14 mouse cellular contexts compared by ENCODE assay signal in the genomic region with DNA sequence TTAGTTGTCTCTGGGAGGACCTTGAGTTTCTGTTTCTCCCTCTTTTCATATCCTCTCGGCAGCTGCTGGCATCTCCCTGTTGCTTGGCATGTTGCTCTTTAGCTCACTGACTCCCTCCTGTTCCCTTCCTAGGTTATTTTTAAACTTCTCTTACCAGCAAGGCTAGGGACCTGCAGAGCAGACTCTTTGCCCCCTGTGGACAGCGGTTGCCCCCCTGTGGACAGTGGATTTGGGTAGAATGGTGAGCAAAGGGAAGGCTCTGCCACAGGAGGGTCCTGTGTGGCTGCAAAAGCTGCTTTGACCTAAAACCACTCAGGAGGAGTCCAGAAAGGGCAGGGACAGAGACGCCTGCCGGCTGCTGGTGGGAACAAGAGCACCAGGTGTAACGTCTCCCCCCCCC.
"Had no signal": no experiment of that assay in that cellular context is flagged by ENCODE, and none has a peak within 500 bp of the region (broad histone marks: within the 10 kb centered on the region; RNA-seq: fewer than 3 reads in every experiment).

No protein-coding gene starts in this region.

- DNase-seq: kidney, postnatal 25 days; lung, postnatal 14 days; right cerebral cortex, adult 18-20 months; right cerebral cortex, postnatal 25 days; thymus, postnatal 14 days had no signal

- H3K27me3 ChIP-seq: lung, embryonic 15.5 days; megakaryocyte, embryonic 14.5 days; midbrain, embryonic 12.5 days; neural tube, embryonic 15.5 days had no signal

- H3K9ac ChIP-seq: liver, embryonic 12.5 days; lung, embryonic 15.5 days; midbrain, embryonic 12.5 days; neural tube, embryonic 15.5 days had no signal

- H3K4me2 ChIP-seq: liver, embryonic 12.5 days; lung, embryonic 15.5 days; midbrain, embryonic 12.5 days; neural tube, embryonic 15.5 days had no signal

- H3K4me3 ChIP-seq: left cerebral cortex, adult 2 months; limb, embryonic 10.5 days; liver, embryonic 12.5 days; lung, embryonic 15.5 days; megakaryocyte, embryonic 14.5 days; midbrain, embryonic 12.5 days; neural tube, embryonic 15.5 days had no signal

- ATAC-seq: liver, embryonic 12.5 days had no signal

- H3K9me3 ChIP-seq: lung, embryonic 15.5 days; midbrain, embryonic 12.5 days had no signal

- H3K36me3 ChIP-seq: limb, embryonic 10.5 days; liver, embryonic 12.5 days; lung, embryonic 15.5 days; midbrain, embryonic 12.5 days; neural tube, embryonic 15.5 days had no signal

- H3K27ac ChIP-seq: left cerebral cortex, adult 2 months; limb, embryonic 10.5 days; liver, embryonic 12.5 days; lung, embryonic 15.5 days; macrophage; midbrain, embryonic 12.5 days; neural tube, embryonic 15.5 days; stomach, postnatal 0 days had no signal
